Mouse (Mus musculus): ENCODE measurements around the gene Vti1a.

Vti1a gene

GRCm38 (mm10) chr19:55513941-55514340 is 197.8 kb downstream of the Vti1a start:
- in situ Hi-C loops (cut with MboI, MseI): no loop called here

GRCm38 (mm10) chr19:55520236-55520635 is 204.1 kb downstream of the Vti1a start:
- in situ Hi-C loops (cut with MboI, MseI): no loop called here

GRCm38 (mm10) chr19:55523340-55523739 is 207.2 kb downstream of the Vti1a start:
- in situ Hi-C loops (cut with MboI, MseI): no loop called here

GRCm38 (mm10) chr19:55524385-55524784 is 208.3 kb downstream of the Vti1a start:
- in situ Hi-C loops (cut with MboI, MseI): no loop called here

GRCm38 (mm10) chr19:55525056-55525455 is 209.0 kb downstream of the Vti1a start:
- in situ Hi-C loops (cut with MboI, MseI): loop anchor here (5.0 kb wide), 1 partner anchor 1287 kb away; no protein-coding TSS in a partner anchor

- in situ Hi-C loops (cut with MboI, MseI): loop anchor here (5.0 kb wide), 1 partner anchor 1286 kb away; no protein-coding TSS in a partner anchor
Observed at GRCm38 (mm10) chr19:55526717-55527235, 210.7 kb downstream of the Vti1a start.

GRCm38 (mm10) chr19:55530041-55530440 is 213.9 kb downstream of the Vti1a start:
- in situ Hi-C loops (cut with MboI, MseI): no loop called here

- in situ Hi-C loops (cut with MboI, MseI): no loop called here
Observed at GRCm38 (mm10) chr19:55532681-55533080, 216.6 kb downstream of the Vti1a start.

- in situ Hi-C loops (cut with MboI, MseI): no loop called here
Observed at GRCm38 (mm10) chr19:55536273-55536937, 220.3 kb downstream of the Vti1a start.

- in situ Hi-C loops (cut with MboI, MseI): no loop called here
Observed at GRCm38 (mm10) chr19:55537691-55538090, 221.6 kb downstream of the Vti1a start.

GRCm38 (mm10) chr19:55541641-55542040 is 225.5 kb downstream of the Vti1a start:
- in situ Hi-C loops (cut with MboI, MseI): no loop called here

GRCm38 (mm10) chr19:55542461-55542860 is 226.4 kb downstream of the Vti1a start:
- in situ Hi-C loops (cut with MboI, MseI): no loop called here

GRCm38 (mm10) chr19:55543188-55543587 is 227.1 kb downstream of the Vti1a start:
- in situ Hi-C loops (cut with MboI, MseI): no loop called here

- in situ Hi-C loops (cut with MboI, MseI): no loop called here
Observed at GRCm38 (mm10) chr19:55544498-55544897, 228.4 kb downstream of the Vti1a start.

GRCm38 (mm10) chr19:55545529-55545928 is 229.4 kb downstream of the Vti1a start:
- in situ Hi-C loops (cut with MboI, MseI): no loop called here

- in situ Hi-C loops (cut with MboI, MseI): no loop called here
Observed at GRCm38 (mm10) chr19:55546009-55546528, 230.0 kb downstream of the Vti1a start.

GRCm38 (mm10) chr19:55548206-55548605 is 232.1 kb downstream of the Vti1a start:
- in situ Hi-C loops (cut with MboI, MseI): no loop called here

GRCm38 (mm10) chr19:55548656-55549055 is 232.6 kb downstream of the Vti1a start:
- in situ Hi-C loops (cut with MboI, MseI): no loop called here

- in situ Hi-C loops (cut with MboI, MseI): loop anchor here (5.0 kb wide), 1 partner anchor 97 kb away; no protein-coding TSS in a partner anchor
Observed at GRCm38 (mm10) chr19:55550176-55550575, 234.1 kb downstream of the Vti1a start.

- in situ Hi-C loops (cut with MboI, MseI): loop anchor here (5.0 kb wide), 1 partner anchor 95 kb away; no protein-coding TSS in a partner anchor
Observed at GRCm38 (mm10) chr19:55552339-55552738, 236.2 kb downstream of the Vti1a start.

GRCm38 (mm10) chr19:55552861-55553260 is 236.8 kb downstream of the Vti1a start:
- in situ Hi-C loops (cut with MboI, MseI): loop anchor here (5.0 kb wide), 1 partner anchor 94 kb away; no protein-coding TSS in a partner anchor

- in situ Hi-C loops (cut with MboI, MseI): loop anchor here (5.0 kb wide), 1 partner anchor 93 kb away; no protein-coding TSS in a partner anchor
Observed at GRCm38 (mm10) chr19:55554295-55554694, 238.2 kb downstream of the Vti1a start.

- in situ Hi-C loops (cut with MboI, MseI): loop anchor here (5.0 kb wide), 1 partner anchor 93 kb away; no protein-coding TSS in a partner anchor
Observed at GRCm38 (mm10) chr19:55554703-55555102, 238.6 kb downstream of the Vti1a start.
